Mouse (Mus musculus) macrophage (primary cell): ENCODE data around the gene Rpl36al. TPM values are rescaled to one million over a fixed set of nuclear protein-coding genes. Genes with fewer than 3 reads are reported as not detected.

Experiments used
- H3K27ac ChIP-seq: fragments of 350-480 bp; formaldehyde crosslinking; 2 replicates; pipeline ENCODE4 v1.9.0; 2021
- H3K36me3 ChIP-seq: fragments of 350-480 bp; formaldehyde crosslinking; 2 replicates; pipeline ENCODE4 v1.9.0; 2021; ENCODE audit errors: inconsistent target
- H3K4me3 ChIP-seq: fragments of 350-480 bp; formaldehyde crosslinking; 2 replicates; pipeline ENCODE4 v1.9.0; 2021; ENCODE audit errors: inconsistent target
- H3K79me2 ChIP-seq: fragments of 350-480 bp; formaldehyde crosslinking; 2 replicates; pipeline ENCODE4 v1.9.0; 2021; ENCODE audit errors: inconsistent target
- WGBS: methylation state at CpG from one replicate; pipeline ENCODE4 v1.1.7; 2026; ENCODE audit warnings: inconsistent platforms; ENCODE audit not compliant: missing documents; 5-methylcytosine and 5-hydroxymethylcytosine counted together
- polyA plus RNA-seq: library from polyadenylated mRNA; stranded (reverse); fragments of 250-400 nt; gene quantifications from 3 replicates; pipeline ENCODE4 v1.2.4, GENCODE M21; 2018; ENCODE audit warnings: inconsistent platforms

Rpl36al gene
- polyA plus RNA-seq, 1 experiment from 2014 or later = 456 TPM

DNA sequence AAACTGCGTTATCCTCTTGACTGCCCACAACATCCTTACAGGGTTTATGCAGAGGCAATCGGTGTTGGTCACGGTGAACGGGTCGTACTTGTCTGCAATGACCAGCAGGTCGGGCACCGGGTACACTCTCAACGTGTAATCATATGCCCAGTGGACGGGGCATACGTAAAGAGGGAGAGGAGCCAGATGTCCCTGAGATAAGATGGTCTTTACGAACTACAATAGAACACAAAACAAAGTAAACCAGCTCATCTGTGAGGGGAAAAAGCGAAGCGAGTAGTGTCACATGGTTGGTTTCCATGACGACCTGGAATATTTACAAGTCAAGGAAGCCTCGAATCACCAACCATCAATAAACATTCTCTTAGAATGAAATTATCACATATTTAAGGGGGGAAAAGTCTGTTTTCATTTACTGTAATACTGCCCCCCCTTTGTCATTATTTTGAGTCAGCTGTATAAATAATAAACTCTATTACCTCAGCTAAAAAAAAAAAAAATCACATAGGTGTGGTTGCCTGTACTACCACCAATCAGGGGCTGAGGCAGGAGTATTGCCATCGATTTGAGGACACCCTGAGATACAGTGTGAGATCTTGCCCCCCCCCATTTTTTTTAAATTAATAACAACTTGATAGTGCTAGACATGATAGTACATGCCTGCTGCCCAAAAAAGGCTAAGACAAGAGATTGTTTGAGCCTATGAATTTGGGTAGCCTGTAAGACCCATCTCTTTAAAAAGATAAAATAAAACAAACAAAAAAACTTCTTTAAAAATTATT lies 20.4 kb upstream of the Rpl36al start, which contains the start of gene Gm49384:
Gene Gm49384 (minus strand): TSS at position 216 of the 782 bp plus-strand sequence.
- no peak within 1 kb of the TSS for H3K4me3 ChIP-seq
- no peaks in the 10 kb centered on the region for H3K79me2 ChIP-seq
- 93% methylated on average over 16 of the region's 16 CpGs for WGBS
- H3K36me3 ChIP-seq = no peaks in the 10 kb centered on the region
- H3K27ac ChIP-seq = no peak within 1 kb of the TSS

DNA sequence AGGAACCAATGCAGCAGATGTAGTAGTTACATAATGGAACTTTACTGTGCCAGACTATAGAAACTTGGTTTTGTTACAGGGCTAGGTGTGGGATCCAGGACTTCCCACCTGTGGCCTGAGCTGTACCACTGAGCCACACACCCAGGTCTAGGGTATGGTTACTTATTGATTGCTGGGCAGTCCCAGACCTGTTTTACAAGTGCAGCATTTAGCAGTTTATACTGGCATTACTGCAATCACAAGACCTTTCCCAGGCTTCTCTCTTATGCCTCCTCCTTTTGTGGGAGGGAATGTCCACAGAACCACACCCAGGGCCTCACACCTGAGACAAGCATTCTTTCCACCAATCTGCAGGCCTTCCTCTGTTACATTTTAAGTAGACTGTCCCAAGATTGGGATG lies 15.1 kb upstream of the Rpl36al start:
- Histone ChIP-seq H3K27ac (peak overlapping the region; percentile 45), H3K36me3 (no peaks in the 10 kb centered on the region), H3K4me3 (no peak overlapping the region; the same call in 1 of the 2 replicates), H3K79me2 (peaks cover 40% of the 10 kb centered on the region)

DNA sequence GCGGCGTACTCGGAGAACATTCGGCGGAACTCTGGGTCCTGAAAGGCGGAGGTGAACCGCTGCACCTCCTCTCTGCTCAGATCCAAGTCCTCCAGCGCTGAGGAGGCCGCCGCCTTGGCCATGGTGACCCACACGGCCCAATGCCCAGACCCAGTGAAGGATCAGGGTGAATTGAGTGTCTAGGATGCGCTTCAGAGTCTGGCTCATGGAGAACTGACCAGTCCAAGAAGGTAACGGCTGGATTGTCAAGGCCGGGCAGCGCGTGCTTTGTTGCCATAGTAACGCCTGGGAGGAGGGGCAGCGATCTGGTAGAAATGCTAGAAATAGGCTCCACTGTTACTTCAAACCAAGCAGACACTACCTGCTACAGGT lies 14.3 kb upstream of the Rpl36al start, which contains the start of gene Dnaaf2:
Gene Dnaaf2 (minus strand): TSS at position 266 of the 372 bp plus-strand sequence.
- 3% methylated on average over 18 of the region's 18 CpGs for WGBS
- Histone ChIP-seq H3K79me2 (peaks cover 44% of the 10 kb centered on the region), H3K4me3 (peak within 1 kb of the TSS; percentile 85), H3K36me3 (no peaks in the 10 kb centered on the region), H3K27ac (peak within 1 kb of the TSS; percentile 45)

DNA sequence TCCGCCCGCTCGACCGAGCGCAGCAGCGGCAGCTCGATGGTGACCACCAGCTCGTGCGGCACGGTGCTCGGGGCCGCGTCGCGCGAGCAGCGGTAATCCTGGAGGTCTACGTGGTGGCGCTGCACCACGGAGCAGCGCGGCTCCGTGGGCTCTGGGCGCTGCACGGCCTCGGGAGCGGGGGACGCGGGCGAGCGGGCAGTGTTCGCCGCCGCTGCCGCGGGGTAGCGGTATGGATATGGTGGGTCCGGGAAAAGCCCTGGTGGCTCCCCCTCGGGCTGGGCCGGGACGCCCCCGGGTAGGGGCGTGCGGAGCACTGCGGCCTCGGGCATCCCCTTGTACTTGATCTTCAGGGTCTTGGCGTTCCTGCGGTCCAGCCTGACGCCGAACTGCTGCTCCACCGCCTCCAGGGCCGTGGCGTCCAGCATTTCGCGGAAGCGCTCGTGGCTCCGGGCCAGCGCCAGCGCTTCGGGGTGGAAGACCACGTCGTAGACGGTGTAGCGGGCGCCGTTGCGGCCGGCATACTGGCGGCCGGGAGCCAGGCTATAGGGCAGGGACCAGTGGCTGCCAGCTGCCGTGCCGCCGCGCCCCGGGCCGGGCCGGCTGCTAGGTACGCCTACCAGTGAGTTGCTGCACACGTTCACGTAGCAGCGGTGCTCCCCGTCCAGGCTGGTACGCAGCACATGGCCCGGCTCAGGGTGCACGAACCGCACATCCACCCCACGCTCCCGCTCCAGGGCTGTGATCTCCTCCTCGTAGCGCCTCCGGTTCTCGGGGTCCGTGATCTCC lies 13.7 kb upstream of the Rpl36al start:
- under 1% methylated on average over 89 of the region's 94 CpGs for WGBS
- Histone ChIP-seq H3K27ac (peak overlapping the region; percentile 12; the same call in 1 of the 2 replicates), H3K79me2 (peaks cover 44% of the 10 kb centered on the region), H3K36me3 (no peaks in the 10 kb centered on the region), H3K4me3 (peak overlapping the region; percentile 85)

DNA sequence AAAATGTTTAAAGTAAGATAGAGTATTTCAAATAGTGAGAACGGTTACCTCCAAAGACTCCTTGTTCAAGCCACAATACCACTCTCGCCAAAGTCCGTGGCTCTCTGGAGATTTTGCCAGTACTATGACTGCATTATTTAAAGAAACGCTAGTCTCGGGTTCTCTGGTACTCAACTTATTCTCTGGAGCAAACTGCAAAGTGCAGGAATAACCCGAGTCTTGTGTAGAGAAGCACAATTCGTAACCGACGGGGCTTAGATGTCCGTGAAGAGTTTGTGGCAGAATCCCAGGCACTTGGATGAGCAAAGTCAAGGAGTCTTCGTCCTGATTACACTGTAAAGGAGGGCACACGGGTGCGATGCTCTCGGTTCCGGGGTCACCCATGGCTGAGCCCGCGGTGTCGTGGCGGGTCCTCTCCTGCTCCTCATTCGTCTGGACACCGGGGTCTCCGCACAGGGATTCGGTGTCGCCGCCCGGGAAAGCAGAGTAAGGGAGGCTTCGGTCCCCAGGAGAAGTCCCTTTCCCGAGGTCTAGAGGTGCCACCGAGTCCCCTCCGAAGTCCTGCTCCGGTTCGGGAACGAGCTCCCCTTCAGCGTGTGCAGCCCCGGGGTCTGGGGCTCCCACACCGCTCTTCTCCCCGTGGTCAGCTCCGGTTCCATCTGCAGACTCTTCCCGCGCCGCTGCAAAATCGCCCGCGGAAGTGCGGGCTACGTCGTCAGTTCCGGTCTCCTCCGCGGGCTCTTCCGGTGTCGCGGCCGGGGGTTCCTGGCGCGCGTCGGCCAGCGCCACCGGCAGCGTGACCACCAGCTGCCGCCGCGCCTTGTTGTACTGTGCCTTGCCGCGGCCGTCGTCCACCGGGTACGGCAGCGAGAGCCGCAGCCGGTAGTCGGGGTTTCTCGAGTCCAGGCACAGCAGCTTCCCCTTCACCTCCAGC lies 12.8 kb upstream of the Rpl36al start, which contains the start of gene Gm49383:
Gene Gm49383 (minus strand): TSS at position 661 of the 934 bp plus-strand sequence.
- Histone ChIP-seq H3K27ac (peak within 1 kb of the TSS; percentile 43), H3K36me3 (no peaks in the 10 kb centered on the region), H3K4me3 (peak within 1 kb of the TSS; percentile 85), H3K79me2 (peaks cover 44% of the 10 kb centered on the region)
- WGBS = under 1% methylated on average over 75 of the region's 75 CpGs

DNA sequence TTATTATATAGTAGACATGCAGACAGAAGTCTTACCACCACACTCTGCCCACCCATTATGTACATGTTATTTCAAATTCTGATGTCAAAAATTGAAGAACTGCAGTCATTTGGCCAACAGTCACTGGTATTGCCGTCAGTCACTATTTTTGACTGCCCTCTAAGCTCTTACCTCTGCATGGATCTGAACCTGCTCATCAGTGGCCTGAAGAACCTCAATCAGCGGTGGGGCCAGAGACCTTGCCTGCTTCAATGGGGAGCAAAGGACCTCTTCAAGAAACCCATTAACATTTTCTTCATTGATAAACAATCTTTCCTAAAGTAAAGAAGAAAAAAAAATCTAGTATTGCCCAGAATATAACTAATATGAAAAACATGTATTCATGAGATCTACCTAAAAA lies 8.8 kb upstream of the Rpl36al start:
- Histone ChIP-seq H3K4me3 (no peak overlapping the region), H3K36me3 (0 out of 2 replicates have a peak, but pooled peaks cover 10% of the 10 kb centered on the region), H3K27ac (no peak overlapping the region), H3K79me2 (peaks cover 50% of the 10 kb centered on the region)
- 100% methylated on average over 2 of the region's 2 CpGs for WGBS

DNA sequence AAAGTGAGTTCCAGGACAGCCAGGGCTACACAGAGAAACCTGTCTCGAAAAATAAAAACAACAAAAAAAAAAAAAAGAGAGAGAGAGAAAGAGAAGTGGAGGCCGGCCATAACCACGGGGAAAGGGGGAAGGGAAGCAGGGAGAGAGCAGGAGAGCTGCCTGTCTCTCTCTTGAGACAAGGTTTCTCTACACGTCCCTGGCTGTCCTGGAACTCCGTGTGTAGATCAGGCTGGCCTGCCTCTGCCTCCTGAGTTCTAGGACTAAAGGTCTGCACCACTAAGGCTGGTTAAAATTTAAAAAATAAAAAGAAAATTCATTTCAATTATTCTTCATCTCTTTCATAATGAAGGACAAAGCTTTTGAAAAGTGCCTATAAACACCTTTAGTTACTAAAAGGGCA lies 7.5 kb upstream of the Rpl36al start:
- Histone ChIP-seq H3K79me2 (peaks cover 59% of the 10 kb centered on the region), H3K4me3 (no peak overlapping the region), H3K27ac (no peak overlapping the region), H3K36me3 (0 out of 2 replicates have a peak, but pooled peaks cover 10% of the 10 kb centered on the region)
- WGBS = 66% methylated on average over 5 of the region's 5 CpGs

DNA sequence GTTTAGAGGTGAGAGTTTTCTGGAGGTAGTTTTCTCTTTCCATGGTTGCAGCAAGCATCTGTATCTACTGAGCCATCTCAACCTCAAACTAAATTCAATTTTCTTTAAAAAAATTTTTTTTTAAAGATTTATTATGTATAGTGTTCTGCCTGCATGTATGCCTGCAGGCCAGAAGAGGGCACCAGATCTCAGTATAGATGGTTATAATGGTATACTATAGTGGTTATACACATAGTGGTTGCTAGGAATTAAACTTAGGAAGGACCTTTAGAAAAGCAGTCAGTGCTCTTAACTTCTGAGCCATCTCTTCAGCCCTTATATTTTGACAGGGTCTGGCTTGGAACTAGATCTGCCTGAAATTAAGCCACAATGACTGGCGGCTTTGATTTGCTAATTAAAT lies 6.6 kb upstream of the Rpl36al start:
- WGBS = 93% methylated on average over 1 of the region's 1 CpGs
- no peak overlapping the region for H3K27ac ChIP-seq
- H3K4me3 ChIP-seq = no peak overlapping the region
- 0 out of 2 replicates have a peak, but pooled peaks cover 10% of the 10 kb centered on the region for H3K36me3 ChIP-seq
- H3K79me2 ChIP-seq = peaks cover 59% of the 10 kb centered on the region

DNA sequence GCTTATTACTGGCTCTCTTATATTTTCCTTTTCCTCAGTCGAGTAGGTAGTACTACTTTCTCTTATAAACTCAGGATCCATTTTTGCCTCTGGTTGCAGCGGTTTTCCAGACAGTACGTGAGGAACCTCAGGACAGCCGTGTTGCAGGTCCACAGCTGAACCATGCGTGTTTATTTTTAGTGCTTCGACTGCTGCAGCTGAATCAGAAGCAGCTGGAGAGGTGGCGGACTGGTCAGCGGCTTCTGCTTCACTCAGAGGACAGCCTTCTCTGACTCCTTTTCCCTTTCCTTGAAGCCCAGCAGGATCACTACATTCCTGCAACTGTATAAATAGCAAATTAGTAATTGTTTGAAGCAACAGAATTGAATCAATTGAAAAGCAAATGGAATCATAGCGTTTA lies 6.2 kb upstream of the Rpl36al start:
- H3K36me3 ChIP-seq = 0 out of 2 replicates have a peak, but pooled peaks cover 10% of the 10 kb centered on the region
- WGBS = 97% methylated on average over 7 of the region's 9 CpGs
- no peak overlapping the region for H3K27ac ChIP-seq

DNA sequence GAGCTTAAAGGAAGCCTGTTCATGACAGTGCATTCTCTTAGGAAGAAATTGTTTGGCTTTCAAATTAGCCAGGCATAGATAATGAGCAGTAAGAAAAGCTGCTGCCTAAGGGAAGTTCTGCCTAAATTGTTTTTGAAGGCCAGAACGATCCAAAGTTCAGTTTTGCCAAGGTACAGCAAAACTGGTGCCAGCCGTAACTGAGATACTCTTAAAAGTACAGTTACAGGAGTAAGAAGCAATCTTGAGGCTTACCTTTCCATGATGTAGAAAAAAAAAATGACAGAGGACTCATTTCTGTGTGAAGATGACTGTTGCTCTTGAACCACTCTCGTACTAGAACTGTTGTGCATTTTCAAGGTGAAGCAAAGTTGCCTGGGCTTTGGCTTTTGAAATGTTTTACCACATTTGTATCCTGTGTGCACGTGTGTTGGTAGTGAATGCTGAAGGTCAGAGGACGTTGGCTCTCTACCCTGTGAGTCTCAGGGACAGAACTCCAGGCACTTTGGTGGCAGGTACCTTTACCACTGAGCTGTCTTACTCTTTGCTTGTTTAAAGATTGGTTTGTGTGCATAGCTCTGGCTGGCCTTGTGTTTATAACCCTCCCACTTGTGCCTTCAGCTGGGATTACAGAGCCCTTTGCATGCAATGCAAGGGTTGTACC lies 3.1 kb upstream of the Rpl36al start:
- H3K79me2 ChIP-seq = peaks cover 64% of the 10 kb centered on the region
- 78% methylated on average over 5 of the region's 5 CpGs for whole genome bisulfite sequencing
- no peak overlapping the region for H3K27ac ChIP-seq
- no peak overlapping the region for H3K4me3 ChIP-seq
- H3K36me3 ChIP-seq = 0 out of 2 replicates have a peak, but pooled peaks cover 10% of the 10 kb centered on the region

More for the DNA sequence above, 6.2 kb upstream of the Rpl36al start:
- Histone ChIP-seq H3K79me2 (peaks cover 59% of the 10 kb centered on the region), H3K4me3 (no peak overlapping the region)

DNA sequence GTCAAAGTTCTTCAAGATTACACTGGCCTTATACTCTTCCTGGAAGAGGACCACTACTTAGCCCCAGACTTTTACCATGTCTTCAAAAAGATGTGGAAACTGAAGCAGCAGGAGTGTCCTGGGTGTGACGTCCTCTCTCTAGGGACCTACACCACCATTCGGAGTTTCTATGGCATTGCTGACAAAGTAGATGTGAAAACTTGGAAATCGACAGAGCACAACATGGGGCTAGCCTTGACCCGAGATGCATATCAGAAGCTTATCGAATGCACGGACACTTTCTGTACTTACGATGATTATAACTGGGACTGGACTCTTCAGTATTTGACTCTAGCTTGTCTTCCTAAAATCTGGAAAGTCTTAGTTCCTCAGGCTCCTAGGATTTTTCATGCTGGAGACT lies 1.5 kb upstream of the Rpl36al start:
- Histone ChIP-seq H3K27ac (peak overlapping the region; percentile 48), H3K36me3 (0 out of 2 replicates have a peak, but pooled peaks cover 10% of the 10 kb centered on the region), H3K4me3 (peak overlapping the region; percentile 67), H3K79me2 (peaks cover 68% of the 10 kb centered on the region)
- 67% methylated on average over 7 of the region's 7 CpGs for WGBS

DNA sequence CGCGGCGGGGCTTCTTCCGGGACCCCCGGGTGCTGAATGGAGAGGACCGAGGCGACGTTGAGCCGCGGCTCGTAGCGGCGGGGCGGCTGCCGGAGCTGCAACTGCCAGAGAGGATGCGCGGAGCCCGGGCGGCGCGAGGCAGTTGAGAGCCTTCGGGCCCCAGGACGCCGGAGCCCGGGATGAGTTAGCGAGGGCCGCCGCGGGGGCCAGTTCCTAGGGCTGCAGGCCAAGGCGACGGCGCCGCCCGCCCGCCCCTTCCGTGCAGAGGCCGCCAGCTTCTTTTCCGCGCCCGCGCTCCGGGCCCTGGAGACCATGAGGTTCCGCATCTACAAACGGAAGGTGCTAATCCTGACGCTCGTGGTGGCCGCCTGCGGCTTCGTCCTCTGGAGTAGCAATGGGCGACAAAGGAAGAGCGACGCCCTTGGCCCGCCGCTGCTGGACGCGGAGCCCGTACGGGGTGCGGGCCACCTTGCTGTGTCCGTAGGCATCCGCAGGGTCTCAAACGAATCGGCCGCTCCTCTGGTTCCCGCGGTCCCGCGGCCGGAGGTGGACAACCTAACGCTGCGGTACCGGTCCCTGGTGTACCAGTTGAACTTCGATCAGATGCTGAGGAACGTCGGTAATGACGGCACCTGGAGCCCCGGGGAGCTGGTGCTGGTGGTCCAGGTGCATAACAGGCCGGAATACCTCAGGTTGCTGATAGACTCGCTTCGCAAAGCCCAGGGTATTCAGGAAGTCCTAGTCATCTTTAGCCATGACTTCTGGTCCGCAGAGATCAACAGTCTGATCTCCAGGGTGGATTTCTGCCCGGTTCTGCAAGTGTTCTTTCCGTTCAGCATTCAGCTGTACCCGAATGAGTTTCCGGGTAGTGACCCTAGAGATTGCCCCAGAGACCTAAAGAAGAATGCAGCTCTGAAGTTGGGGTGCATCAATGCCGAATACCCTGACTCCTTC lies 736 bp upstream of the Rpl36al start:
- 0 out of 2 replicates have a peak, but pooled peaks cover 8% of the 10 kb centered on the region for H3K36me3 ChIP-seq
- peak overlapping the region; percentile 67 for H3K4me3 ChIP-seq
- WGBS = under 1% methylated on average over 85 of the region's 86 CpGs
- H3K79me2 ChIP-seq = peaks cover 68% of the 10 kb centered on the region
- H3K27ac ChIP-seq = peak overlapping the region; percentile 48

DNA sequence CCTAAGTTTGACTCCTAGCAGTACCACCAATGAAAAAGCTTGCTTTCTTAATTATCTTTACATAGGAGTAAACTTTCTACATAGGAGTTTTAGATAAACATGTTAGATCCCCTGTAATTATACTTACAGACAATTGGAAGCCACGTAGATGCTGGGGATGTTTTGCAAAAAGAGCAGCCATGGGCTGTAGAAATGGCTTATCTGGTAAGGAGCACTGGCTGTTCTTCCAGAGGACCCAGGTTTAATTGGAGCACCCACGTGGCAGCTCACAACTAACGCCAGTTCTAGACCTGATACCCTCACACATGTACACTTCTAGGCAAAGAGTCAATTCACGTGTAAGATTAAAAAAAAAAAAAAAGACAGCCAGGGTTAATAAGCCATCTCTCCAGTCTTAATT lies 2.1 kb downstream of the Rpl36al start:
- Histone ChIP-seq H3K27ac (no peak overlapping the region), H3K36me3 (no peaks in the 10 kb centered on the region), H3K4me3 (no peak overlapping the region), H3K79me2 (peaks cover 42% of the 10 kb centered on the region)
- whole genome bisulfite sequencing = 90% methylated on average over 4 of the region's 4 CpGs
